Mouse (Mus musculus): ENCODE measurements around the gene Grin2d. TPM values are rescaled to one million over a fixed set of nuclear protein-coding genes. Genes with fewer than 3 reads are reported as not detected.

Grin2d gene
- polyA plus RNA-seq, 1 experiment: 2.1 TPM

- H3K4me1 ChIP-seq (ENCODE audit: control insufficient read depth, insufficient read depth, low read length): no peaks in the 10 kb centered on the region
- no peak overlapping the region for H3K27ac ChIP-seq (ENCODE audit: insufficient read depth, low read length)
- TF ChIP-seq POLR2A (IDR thresholded peaks at IDR 0.05; ENCODE audit: low read depth, low read length) (no peak), CTCF (IDR thresholded peaks at IDR 0.05; ENCODE audit: borderline replicate concordance, insufficient read depth, low read length) (no peak)
- H3K4me3 ChIP-seq (ENCODE audit: insufficient read depth, low read length): no peak overlapping the region
Observed at GRCm38 (mm10) chr7:45833148-45833790, 44.9 kb downstream of the Grin2d start.

GRCm38 (mm10) chr7:45832428-45832827 lies 45.8 kb downstream of the Grin2d start:
- no peak overlapping the region for H3K4me3 ChIP-seq (ENCODE audit: insufficient read depth, low read length)
- no peak overlapping the region for H3K27ac ChIP-seq (ENCODE audit: insufficient read depth, low read length)
- H3K4me1 ChIP-seq (ENCODE audit: control insufficient read depth, insufficient read depth, low read length): no peaks in the 10 kb centered on the region
- TF ChIP-seq POLR2A (IDR thresholded peaks at IDR 0.05; ENCODE audit: low read depth, low read length) (no peak), CTCF (IDR thresholded peaks at IDR 0.05; ENCODE audit: borderline replicate concordance, insufficient read depth, low read length) (no peak)

- Histone ChIP-seq H3K4me1 (ENCODE audit: control insufficient read depth, insufficient read depth, low read length) (no peaks in the 10 kb centered on the region), H3K27ac (ENCODE audit: insufficient read depth, low read length) (no peak overlapping the region), H3K4me3 (ENCODE audit: insufficient read depth, low read length) (peak overlapping the region; percentile 95)
- TF ChIP-seq CTCF (IDR thresholded peaks at IDR 0.05; ENCODE audit: borderline replicate concordance, insufficient read depth, low read length) (no peak), POLR2A (IDR thresholded peaks at IDR 0.05; ENCODE audit: low read depth, low read length) (no peak)
Observed at GRCm38 (mm10) chr7:45831128-45831525, 47.1 kb downstream of the Grin2d start.

- peak; percentile 62 for TF ChIP-seq POLR2A (IDR thresholded peaks at IDR 0.05; ENCODE audit: low read depth, low read length)
- TF ChIP-seq CTCF (IDR thresholded peaks at IDR 0.05; ENCODE audit: borderline replicate concordance, insufficient read depth, low read length): no peak
- Histone ChIP-seq H3K27ac (ENCODE audit: insufficient read depth, low read length) (0 out of 2 replicates have a peak within 1 kb of the TSS, but pooled peaks have one; percentile 4), H3K4me3 (ENCODE audit: insufficient read depth, low read length) (peak within 1 kb of the TSS; percentile 95), H3K4me1 (ENCODE audit: control insufficient read depth, insufficient read depth, low read length) (no peaks in the 10 kb centered on the region; the same call in 1 of the 2 replicates)
Observed at GRCm38 (mm10) chr7:45830427-45831127, 47.6 kb downstream of the Grin2d start, which contains the start of gene Grwd1. Grwd1 (minus strand) TSS chr7:45830944.

- TF ChIP-seq POLR2A (IDR thresholded peaks at IDR 0.05; ENCODE audit: low read depth, low read length) (no peak), CTCF (IDR thresholded peaks at IDR 0.05; ENCODE audit: borderline replicate concordance, insufficient read depth, low read length) (no peak)
Observed at GRCm38 (mm10) chr7:45826631-45827030, 51.5 kb downstream of the Grin2d start.

GRCm38 (mm10) chr7:45824598-45824997 lies 53.6 kb downstream of the Grin2d start, which contains the start of gene Kcnj14:
Kcnj14 (minus strand) TSS chr7:45824782.
- no peak for TF ChIP-seq POLR2A (IDR thresholded peaks at IDR 0.05; ENCODE audit: low read depth, low read length)
- no peak for TF ChIP-seq CTCF (IDR thresholded peaks at IDR 0.05; ENCODE audit: borderline replicate concordance, insufficient read depth, low read length)
- no peak within 1 kb of the TSS for H3K27ac ChIP-seq (ENCODE audit: insufficient read depth, low read length)
- no peak within 1 kb of the TSS for H3K4me3 ChIP-seq (ENCODE audit: insufficient read depth, low read length)
- H3K4me1 ChIP-seq (ENCODE audit: control insufficient read depth, insufficient read depth, low read length): no peaks in the 10 kb centered on the region; the same call in 1 of the 2 replicates

More at GRCm38 (mm10) chr7:45826631-45827030, 51.5 kb downstream of the Grin2d start:
- Histone ChIP-seq H3K4me1 (ENCODE audit: control insufficient read depth, insufficient read depth, low read length) (no peaks in the 10 kb centered on the region; the same call in 1 of the 2 replicates), H3K4me3 (ENCODE audit: insufficient read depth, low read length) (no peak overlapping the region), H3K27ac (ENCODE audit: insufficient read depth, low read length) (no peak overlapping the region)

- no peak for TF ChIP-seq POLR2A (IDR thresholded peaks at IDR 0.05; ENCODE audit: low read depth, low read length)
- TF ChIP-seq CTCF (IDR thresholded peaks at IDR 0.05; ENCODE audit: borderline replicate concordance, insufficient read depth, low read length): no peak
- Histone ChIP-seq H3K27ac (ENCODE audit: insufficient read depth, low read length) (peak overlapping the region; percentile 15; the same call in 1 of the 2 replicates), H3K4me1 (ENCODE audit: control insufficient read depth, insufficient read depth, low read length) (no peaks in the 10 kb centered on the region; the same call in 1 of the 2 replicates), H3K4me3 (ENCODE audit: insufficient read depth, low read length) (no peak overlapping the region)
Observed at GRCm38 (mm10) chr7:45820913-45821312, 57.3 kb downstream of the Grin2d start.

- H3K4me3 ChIP-seq (ENCODE audit: insufficient read depth, low read length): no peak overlapping the region
- H3K27ac ChIP-seq (ENCODE audit: insufficient read depth, low read length): no peak overlapping the region
- no peaks in the 10 kb centered on the region for H3K4me1 ChIP-seq (ENCODE audit: control insufficient read depth, insufficient read depth, low read length)
- TF ChIP-seq POLR2A (IDR thresholded peaks at IDR 0.05; ENCODE audit: low read depth, low read length): no peak
- TF ChIP-seq CTCF (IDR thresholded peaks at IDR 0.05; ENCODE audit: borderline replicate concordance, insufficient read depth, low read length): no peak
Observed at GRCm38 (mm10) chr7:45819843-45820242, 58.3 kb downstream of the Grin2d start.

- H3K27ac ChIP-seq (ENCODE audit: insufficient read depth, low read length): no peak overlapping the region
- H3K4me3 ChIP-seq (ENCODE audit: insufficient read depth, low read length): no peak overlapping the region
- H3K4me1 ChIP-seq (ENCODE audit: control insufficient read depth, insufficient read depth, low read length): peaks cover 6% of the 10 kb centered on the region; the same call in 1 of the 2 replicates
- TF ChIP-seq POLR2A (IDR thresholded peaks at IDR 0.05; ENCODE audit: low read depth, low read length) (no peak), CTCF (IDR thresholded peaks at IDR 0.05; ENCODE audit: borderline replicate concordance, insufficient read depth, low read length) (no peak)
Observed at GRCm38 (mm10) chr7:45815984-45816351, 62.2 kb downstream of the Grin2d start.
